Mouse (Mus musculus) midbrain, postnatal 0 days (tissue): ENCODE results near the gene Ttc22. TPM values are rescaled to one million over a fixed set of nuclear protein-coding genes. Genes with fewer than 3 reads are reported as not detected.
A peak's percentile ranks its signal among the peaks of the same experiment; 100 is the strongest.

Experiments used
- ATAC-seq: fragments of 200-750 bp; cut with Nextera tagmentation; 2 replicates; pipeline ENCODE4 v1.8.0; 2017; ENCODE audit warnings: moderate number of reproducible peaks, mild to moderate bottlenecking, moderate TSS enrichment, moderate library complexity; ENCODE audit not compliant: low FRiP score
- DNase-seq: peaks from one replicate; pipeline ENCODE4 v3.0.0-alpha.2; 2015; ENCODE audit warnings: low spot score
- H3K27ac ChIP-seq: fragments of 300-500 bp; sonication (generic); 2 replicates; pipeline ENCODE4 v1.5.1; 2014; ENCODE audit warnings: low read depth, mild to moderate bottlenecking, low read length, mixed read lengths
- H3K27me3 ChIP-seq: fragments of 300-500 bp; sonication (generic); 2 replicates; pipeline ENCODE4 v1.6.1; 2014; ENCODE audit warnings: low read length, control low read depth, mixed read lengths; ENCODE audit not compliant: insufficient read depth
- H3K36me3 ChIP-seq: fragments of 300-500 bp; sonication (generic); 2 replicates; pipeline ENCODE4 v1.6.1; 2014; ENCODE audit warnings: low read length, control low read depth, mixed read lengths; ENCODE audit not compliant: insufficient read depth
- H3K4me1 ChIP-seq: fragments of 300-500 bp; sonication (generic); 2 replicates; pipeline ENCODE4 v1.6.1; 2014; ENCODE audit warnings: mild to moderate bottlenecking, control low read depth, antibody characterized with exemption, low read length, mixed read lengths; ENCODE audit not compliant: insufficient read depth
- H3K4me2 ChIP-seq: fragments of 300-500 bp; sonication (generic); 2 replicates; pipeline ENCODE4 v1.6.1; 2014; ENCODE audit warnings: low read depth, mild to moderate bottlenecking, low read length, mixed read lengths; ENCODE audit not compliant: poor library complexity, severe bottlenecking
- H3K4me3 ChIP-seq: fragments of 300-500 bp; sonication (generic); 2 replicates; pipeline ENCODE4 v1.5.1; 2014; ENCODE audit warnings: low read depth, mild to moderate bottlenecking, low read length, moderate library complexity
- H3K9ac ChIP-seq: fragments of 300-500 bp; sonication (generic); replicated peaks from 2 replicates; pipeline ENCODE4 v1.6.1; 2014; ENCODE audit warnings: mild to moderate bottlenecking, low read length, moderate library complexity, mixed read lengths; ENCODE audit not compliant: poor library complexity, severe bottlenecking
- H3K9me3 ChIP-seq: fragments of 300-500 bp; sonication (generic); 2 replicates; pipeline ENCODE4 v1.6.1; 2016; ENCODE audit warnings: low read length, control low read depth
- CTCF ChIP-seq: IDR thresholded peaks from 2 replicates; pipeline ENCODE4 v1.5.1; 2016; ENCODE audit warnings: antibody characterized with exemption, mild to moderate bottlenecking
- WGBS: fragments of 180-500 bp; shearing (Covaris S2); extraction: QIAGEN DNeasy Blood & Tissue Kit; methylation state at CpG from one replicate; pipeline ENCODE4 v1.1.7; 2014; 5-methylcytosine and 5-hydroxymethylcytosine counted together
- polyA plus RNA-seq: library from polyadenylated mRNA; unstranded; fragments of >200 nt; fragmentation: Nextera tagmentation; extraction: Ambion mirVana; gene quantifications from 2 replicates; pipeline ENCODE4 v1.2.1, GENCODE M21; 2015
- total RNA-seq: library from RNA; depleted of rRNA; stranded (reverse); fragments of >200 nt; gene quantifications from 2 replicates; pipeline ENCODE4 v1.2.3, GENCODE M21; 2014

The Ttc22 gene
- total and polyA plus RNA-seq, 2 experiments from 2014 or later, result 4.1 to 4.6 TPM

DNA sequence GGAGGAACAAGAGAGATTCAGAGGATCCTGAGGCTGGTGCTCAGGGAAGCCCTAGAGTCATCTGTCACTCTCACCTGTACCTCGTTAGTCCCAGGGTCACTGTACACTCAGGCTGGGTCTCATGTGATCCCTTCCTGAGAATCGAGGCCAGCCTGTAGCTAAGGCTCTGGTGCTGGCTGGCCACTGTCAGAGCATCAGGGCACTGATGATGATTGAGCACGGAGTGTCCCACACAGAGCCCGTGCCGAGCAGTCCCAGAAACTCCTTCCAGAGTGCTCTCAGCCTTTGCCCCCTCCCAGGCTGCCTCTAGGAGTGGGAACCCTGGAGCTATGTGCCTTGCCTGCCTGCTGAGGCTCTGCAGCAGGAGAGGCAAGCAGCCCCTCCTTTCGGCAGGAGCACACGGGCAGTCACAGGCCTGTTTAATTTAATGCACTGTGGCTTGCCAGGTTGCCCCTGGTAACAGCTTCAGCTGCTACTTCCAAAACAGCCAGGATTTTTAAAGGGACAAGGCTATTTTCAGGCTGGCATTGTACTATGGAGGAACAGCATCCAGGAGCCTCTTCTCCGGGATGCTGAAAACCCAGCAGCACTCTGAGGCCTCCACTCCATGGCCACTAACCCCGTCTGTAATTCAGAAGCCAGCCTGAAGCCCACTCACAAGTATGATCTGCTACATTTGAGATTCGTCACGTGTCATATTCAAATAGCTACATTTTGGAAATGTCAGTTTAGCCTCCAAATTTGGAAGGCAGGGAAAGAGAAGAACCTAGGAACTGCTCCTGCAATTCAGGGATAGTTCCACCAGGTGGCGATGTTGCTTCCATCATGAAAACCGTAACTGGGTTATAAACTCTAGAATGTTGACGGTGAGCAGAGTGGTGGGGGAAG lies 8.3 kb downstream of the Ttc22 start:
- WGBS, result 7% methylated on average over 14 of the region's 14 CpGs
- no peaks in the 10 kb centered on the region for H3K36me3 ChIP-seq
- peak overlapping the region; percentile 90 for H3K27ac ChIP-seq
- 0 out of 2 replicates have a peak overlapping the region, but pooled peaks have one; percentile 33 for H3K9ac ChIP-seq
- H3K4me2 ChIP-seq, result peak overlapping the region; percentile 20; the same call in 1 of the 2 replicates
- DNase-seq, result peak; percentile 96
- peaks cover 36% of the 10 kb centered on the region for H3K4me1 ChIP-seq
- H3K4me3 ChIP-seq, result no peak overlapping the region
- H3K27me3 ChIP-seq, result no peaks in the 10 kb centered on the region
- H3K9me3 ChIP-seq, result no peaks in the 10 kb centered on the region
- ATAC-seq, result peak; percentile 82
- peak; percentile 94 for TF ChIP-seq CTCF

DNA sequence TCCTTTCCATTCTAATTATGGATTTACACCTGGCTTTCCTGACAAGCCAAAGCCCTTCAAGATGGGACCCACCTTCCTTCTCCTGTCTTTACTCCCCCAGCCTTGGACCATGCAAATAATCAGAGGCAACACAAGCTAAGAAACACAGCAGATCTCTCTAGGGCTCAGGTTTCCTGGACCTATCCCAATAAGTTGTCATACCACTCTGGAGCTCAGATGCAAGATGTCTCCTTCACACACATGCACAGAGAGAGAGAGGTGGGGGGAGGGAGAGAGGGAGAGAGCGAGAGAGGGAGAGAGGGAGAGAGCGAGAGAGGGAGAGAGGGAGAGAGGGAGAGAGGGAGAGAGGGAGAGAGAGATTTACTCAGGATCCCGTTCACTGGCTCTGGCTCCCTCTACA lies 10.1 kb downstream of the Ttc22 start:
- Histone ChIP-seq H3K27me3 (no peaks in the 10 kb centered on the region), H3K4me1 (peaks cover 33% of the 10 kb centered on the region), H3K9me3 (no peaks in the 10 kb centered on the region), H3K4me2 (no peak overlapping the region), H3K9ac (no peak overlapping the region), H3K4me3 (no peak overlapping the region), H3K36me3 (no peaks in the 10 kb centered on the region), H3K27ac (peak overlapping the region; percentile 90)
- ATAC-seq, result no peak
- no peak for DNase-seq
- WGBS, result 31% methylated on average over 1 of the region's 3 CpGs
- TF ChIP-seq CTCF, result no peak

GRCm38 (mm10) chr4:106633281-106634085 lies 11.3 kb downstream of the Ttc22 start:
- Histone ChIP-seq H3K27ac (peak overlapping the region; percentile 90), H3K9ac (peak overlapping the region; percentile 34), H3K4me1 (peaks cover 33% of the 10 kb centered on the region), H3K4me3 (no peak overlapping the region), H3K9me3 (no peaks in the 10 kb centered on the region), H3K27me3 (no peaks in the 10 kb centered on the region), H3K4me2 (peak overlapping the region; percentile 34), H3K36me3 (no peaks in the 10 kb centered on the region)
- DNase-seq, result peak; percentile 35
- ATAC-seq, result peak; percentile 45; the same call in 1 of the 2 replicates
- WGBS, result 17% methylated on average over 8 of the region's 8 CpGs
- TF ChIP-seq CTCF, result no peak

GRCm38 (mm10) chr4:106634086-106634479 lies 11.9 kb downstream of the Ttc22 start:
- ATAC-seq, result peak; percentile 52; the same call in 1 of the 2 replicates
- peaks cover 33% of the 10 kb centered on the region for H3K4me1 ChIP-seq

DNA sequence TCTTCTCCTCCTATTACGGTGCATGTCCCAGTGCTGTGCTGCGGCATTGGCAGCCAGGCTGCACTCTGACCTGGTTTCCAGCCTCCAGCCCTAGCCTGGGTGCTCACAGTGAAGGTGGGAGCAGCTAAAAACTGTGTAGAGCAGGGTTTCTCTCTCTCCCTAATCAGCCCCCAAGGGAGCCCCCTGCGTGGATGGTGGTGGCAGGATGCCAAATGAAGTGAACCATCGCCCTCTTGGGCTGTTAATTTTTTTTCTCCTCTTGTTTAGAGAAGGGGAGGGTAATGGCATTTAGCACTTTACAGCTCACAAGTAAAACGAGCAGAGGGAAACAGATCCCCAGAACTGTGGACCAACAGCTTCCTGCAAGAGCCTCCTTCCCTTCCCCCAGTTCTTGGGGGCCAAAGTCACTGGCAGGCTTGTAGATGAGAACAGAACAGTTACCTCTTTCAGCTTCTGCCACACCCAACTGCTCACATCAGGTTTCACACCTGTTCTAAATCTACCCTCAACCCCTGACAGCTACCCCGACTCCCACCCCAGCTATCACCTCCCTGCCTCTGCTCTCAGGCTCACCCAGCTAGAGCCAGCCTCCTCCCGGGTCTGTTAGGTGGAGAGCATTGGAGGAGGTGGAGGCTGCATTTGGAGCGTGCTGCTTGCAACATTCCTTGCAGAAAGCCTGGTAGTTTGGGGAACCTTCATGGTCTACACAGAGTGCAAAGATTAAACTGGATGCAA lies 21.4 kb downstream of the Ttc22 start:
- no peak for TF ChIP-seq CTCF
- DNase-seq, result no peak
- no peak overlapping the region; the same call in 1 of the 2 replicates for H3K27ac ChIP-seq
- H3K4me1 ChIP-seq, result no peaks in the 10 kb centered on the region
- no peak overlapping the region for H3K9ac ChIP-seq
- no peaks in the 10 kb centered on the region for H3K9me3 ChIP-seq
- peaks cover 8% of the 10 kb centered on the region; the same call in 1 of the 2 replicates for H3K27me3 ChIP-seq
- WGBS, result 36% methylated on average over 8 of the region's 8 CpGs
- ATAC-seq, result no peak
- H3K4me3 ChIP-seq, result no peak overlapping the region
- no peaks in the 10 kb centered on the region for H3K36me3 ChIP-seq
- no peak overlapping the region for H3K4me2 ChIP-seq

More at GRCm38 (mm10) chr4:106634086-106634479, 11.9 kb downstream of the Ttc22 start:
- no peak overlapping the region for H3K4me3 ChIP-seq
- H3K27ac ChIP-seq, result peak overlapping the region; percentile 90
- peak overlapping the region; percentile 34 for H3K4me2 ChIP-seq
- TF ChIP-seq CTCF, result no peak
- H3K9me3 ChIP-seq, result no peaks in the 10 kb centered on the region
- DNase-seq, result peak; percentile 49
- H3K36me3 ChIP-seq, result no peaks in the 10 kb centered on the region
- H3K9ac ChIP-seq, result no peak overlapping the region
- H3K27me3 ChIP-seq, result no peaks in the 10 kb centered on the region
- 32% methylated on average over 9 of the region's 9 CpGs for WGBS
